Mouse (Mus musculus) gastrocnemius, adult 18-20 months (tissue): ENCODE results near the gene Thap12. TPM values are rescaled to one million over a fixed set of nuclear protein-coding genes. Genes with fewer than 3 reads are reported as not detected.

Experiments
- DNase-seq: peaks from one replicate; pipeline ENCODE4 v3.0.0; 2021; ENCODE audit warnings: low spot score
- total RNA-seq, 2 experiments: library from RNA; stranded (reverse); gene quantifications; 2 replicates each; pipeline ENCODE4 v1.2.3; 2021

Gene Thap12
- total RNA-seq, 2 experiments from 2014 or later: 125 to 134 TPM

GRCm38 (mm10) chr7:98694046-98694445 lies 8.9 kb upstream of the Thap12 start:
- DNase-seq: no peak

DNA sequence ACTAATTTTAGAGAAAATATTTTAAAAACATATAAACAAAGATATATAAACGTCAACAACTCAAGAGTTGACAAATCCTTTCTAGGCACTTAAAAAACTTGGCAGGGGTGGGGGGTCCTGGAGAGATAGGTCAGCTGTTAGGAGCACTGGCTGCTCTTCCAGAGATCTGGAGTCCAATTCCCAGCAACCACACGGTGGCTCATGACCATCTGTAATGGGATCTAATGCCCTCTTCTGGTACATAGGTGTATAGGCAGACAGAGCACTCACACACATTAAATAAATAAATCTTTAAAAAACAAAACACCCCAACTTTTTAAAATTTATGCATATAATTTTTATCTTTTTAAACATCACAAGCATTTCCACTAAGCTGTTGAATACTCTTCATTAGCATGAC lies 5.4 kb upstream of the Thap12 start:
- DNase-seq: peak; percentile 15

GRCm38 (mm10) chr7:98698041-98698440 lies 4.9 kb upstream of the Thap12 start:
- no peak for DNase-seq

GRCm38 (mm10) chr7:98698590-98698989 lies 4.3 kb upstream of the Thap12 start:
- DNase-seq: no peak

- no peak for DNase-seq
Observed at GRCm38 (mm10) chr7:98701771-98702170, 1.1 kb upstream of the Thap12 start.

DNA sequence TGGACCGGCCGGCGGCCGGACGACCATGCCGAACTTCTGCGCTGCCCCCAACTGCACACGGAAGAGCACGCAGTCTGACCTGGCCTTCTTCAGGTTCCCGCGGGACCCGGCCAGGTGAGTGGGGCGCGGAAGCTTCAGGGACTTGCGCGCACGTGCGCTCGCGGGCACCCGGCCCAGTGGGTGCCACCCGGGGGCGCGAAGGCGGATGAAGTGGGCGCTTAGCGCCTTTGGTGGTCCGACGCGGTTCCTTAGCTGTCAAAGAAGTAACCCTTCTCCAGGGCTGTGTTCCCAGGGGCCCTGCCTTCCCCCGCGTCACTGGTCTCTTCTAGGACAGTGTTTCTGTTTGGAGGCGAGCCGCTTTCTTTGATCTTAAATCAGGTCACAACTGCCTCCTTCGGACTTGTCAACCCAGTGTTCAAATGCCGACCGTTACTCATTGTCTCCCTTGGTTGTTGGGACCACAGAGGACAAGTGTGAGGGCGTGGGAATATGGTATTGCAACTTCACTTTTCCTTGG lies 520 bp downstream of the Thap12 start:
- DNase-seq: peak; percentile 17

GRCm38 (mm10) chr7:98704276-98704675 lies 1.4 kb downstream of the Thap12 start:
- DNase-seq: no peak

DNA sequence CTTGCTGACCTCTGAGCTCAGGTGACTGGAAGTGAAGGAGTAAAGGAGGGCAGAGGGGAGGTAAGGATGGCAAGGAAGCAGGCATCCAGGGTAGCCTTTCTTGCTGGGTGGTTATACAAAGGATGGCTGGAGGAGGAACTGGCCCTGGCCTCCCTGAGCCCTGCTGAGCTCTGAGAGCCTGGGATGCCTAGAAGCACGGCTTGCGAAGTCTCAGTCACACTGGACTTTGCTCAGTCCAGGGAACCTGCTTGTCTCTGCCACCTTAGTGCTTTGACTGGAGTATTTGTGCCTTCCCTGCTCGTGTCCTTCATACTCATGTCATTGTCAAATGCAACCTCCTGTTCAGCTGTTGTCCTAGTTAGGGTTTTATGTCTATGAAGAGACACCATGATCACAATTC lies 10.8 kb downstream of the Thap12 start:
- no peak for DNase-seq

GRCm38 (mm10) chr7:98717438-98717837 lies 14.5 kb downstream of the Thap12 start:
- no peak for DNase-seq

DNA sequence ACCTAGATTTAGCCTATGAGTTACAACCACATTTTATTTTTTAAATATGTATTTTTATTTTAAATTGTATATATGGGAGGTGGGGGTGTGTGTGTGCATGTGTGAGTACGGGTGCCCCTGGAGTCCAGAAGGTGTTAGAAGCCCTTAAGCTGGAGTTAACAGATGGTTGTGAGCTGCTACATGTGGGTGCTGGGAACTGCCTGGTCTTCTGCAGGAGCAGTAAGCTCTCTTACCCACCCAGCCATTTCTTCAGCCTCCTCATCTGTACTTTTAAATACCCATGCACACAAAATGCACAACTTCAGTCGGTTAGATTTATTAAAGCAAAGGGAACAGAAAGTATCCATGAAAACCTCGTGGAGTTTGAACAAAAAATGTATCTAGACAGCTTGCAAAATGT lies 16.9 kb downstream of the Thap12 start:
- DNase-seq: no peak

- no peak for DNase-seq
Observed at GRCm38 (mm10) chr7:98720731-98721130, 17.8 kb downstream of the Thap12 start.

DNA sequence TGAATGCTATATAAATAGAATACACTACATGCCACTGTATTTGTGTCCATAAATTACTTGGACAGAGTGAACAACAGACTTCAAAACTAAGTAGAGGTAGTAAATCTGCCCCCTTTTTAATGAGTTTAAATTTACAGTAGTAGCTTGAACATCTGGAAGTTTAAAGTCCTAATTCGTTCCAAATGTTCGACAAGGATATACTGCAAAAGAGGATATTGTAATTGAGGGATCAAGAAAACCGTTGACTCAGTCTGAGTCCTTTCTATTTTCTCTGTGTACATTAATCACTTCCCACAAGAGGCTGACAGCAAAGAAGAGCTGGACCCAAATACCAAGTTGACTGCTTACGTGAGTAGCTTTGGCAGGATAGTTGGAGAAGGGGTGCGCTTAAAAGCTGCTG lies 18.3 kb downstream of the Thap12 start:
- DNase-seq: no peak

DNA sequence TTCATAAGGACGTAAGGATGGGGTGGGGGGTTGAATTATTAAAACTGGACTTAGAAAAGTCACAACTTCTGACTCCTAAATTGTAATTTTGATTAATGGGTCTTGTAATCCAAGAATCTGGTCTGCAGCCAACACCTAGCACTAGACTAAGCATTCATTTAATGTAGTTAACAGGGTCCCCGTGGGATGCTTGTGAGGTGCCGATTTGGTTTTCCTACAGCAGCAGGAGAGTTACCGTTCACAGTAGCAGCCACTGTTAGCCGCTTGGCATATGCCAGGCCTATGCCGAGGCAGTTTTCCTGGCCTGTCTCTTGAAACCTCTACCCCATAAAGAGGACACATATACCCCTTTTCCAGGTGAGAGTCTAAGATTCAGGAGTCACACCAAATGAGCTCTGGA lies 18.7 kb downstream of the Thap12 start:
- no peak for DNase-seq

GRCm38 (mm10) chr7:98725686-98726195 lies 22.8 kb downstream of the Thap12 start:
- DNase-seq: no peak

GRCm38 (mm10) chr7:98727986-98728385 lies 25.1 kb downstream of the Thap12 start:
- DNase-seq: no peak

DNA sequence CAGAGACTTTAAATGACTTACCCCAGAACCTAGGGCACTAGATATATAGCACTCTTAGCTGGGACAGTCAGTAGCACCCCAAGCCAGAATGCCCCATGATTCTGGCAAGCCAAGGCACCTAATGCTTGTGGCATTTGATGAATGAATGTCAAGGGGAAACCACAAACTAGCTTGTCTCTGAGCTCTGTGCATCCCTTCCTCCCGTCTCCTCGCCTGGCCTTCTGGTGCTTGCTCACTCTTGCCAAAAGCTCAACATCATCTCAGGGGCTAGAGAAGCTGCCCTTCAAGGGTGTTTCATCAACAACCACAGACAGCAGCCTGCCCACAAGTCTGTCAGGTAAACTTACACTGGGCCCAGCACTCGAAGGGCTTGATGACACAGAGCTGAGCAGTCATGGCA lies 25.6 kb downstream of the Thap12 start:
- DNase-seq: no peak

- DNase-seq: no peak
Observed at GRCm38 (mm10) chr7:98729661-98730271, 26.9 kb downstream of the Thap12 start.

- no peak for DNase-seq
Observed at GRCm38 (mm10) chr7:98733958-98734357, 31.1 kb downstream of the Thap12 start.

- DNase-seq: peak; percentile 29
Observed at GRCm38 (mm10) chr7:98734876-98735275, 32.0 kb downstream of the Thap12 start.

DNA sequence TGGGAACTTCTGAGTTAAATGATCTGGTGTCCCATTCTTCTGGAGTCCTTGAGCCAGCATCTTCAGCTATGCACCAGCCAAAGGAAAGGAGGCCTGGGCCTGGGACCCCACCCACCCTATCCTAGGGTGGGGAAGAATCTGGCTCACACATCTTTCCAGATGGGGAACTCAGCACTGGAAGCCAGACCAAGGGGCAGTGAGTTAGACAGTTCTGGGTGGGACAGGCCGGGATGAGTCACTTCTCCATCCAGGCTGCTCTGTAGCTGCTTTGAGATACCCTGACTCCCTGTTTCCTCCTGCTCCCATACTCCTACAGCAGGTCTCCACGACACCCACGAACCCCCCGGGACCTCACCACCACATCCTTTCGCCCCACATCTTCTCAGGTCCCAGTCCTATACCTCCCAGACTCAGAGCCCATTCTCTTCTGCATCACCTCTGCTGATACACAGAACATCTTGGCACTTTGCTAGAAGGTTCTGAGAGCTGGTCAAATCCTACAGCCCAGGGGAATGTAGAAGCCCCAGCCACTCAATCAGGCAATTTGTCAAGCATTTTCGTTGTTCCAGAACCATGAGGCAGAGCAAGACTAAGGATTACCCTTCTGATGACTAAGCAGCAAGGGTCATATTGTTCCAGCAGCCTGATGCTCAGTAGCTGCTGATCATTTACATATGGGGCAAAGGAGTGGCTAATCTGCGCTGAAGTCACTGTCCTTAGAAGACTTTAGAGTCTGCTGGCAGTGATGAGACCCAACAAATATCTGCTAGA lies 34.1 kb downstream of the Thap12 start:
- DNase-seq: peak; percentile 40

GRCm38 (mm10) chr7:98740363-98740762 lies 37.5 kb downstream of the Thap12 start:
- DNase-seq: no peak

DNA sequence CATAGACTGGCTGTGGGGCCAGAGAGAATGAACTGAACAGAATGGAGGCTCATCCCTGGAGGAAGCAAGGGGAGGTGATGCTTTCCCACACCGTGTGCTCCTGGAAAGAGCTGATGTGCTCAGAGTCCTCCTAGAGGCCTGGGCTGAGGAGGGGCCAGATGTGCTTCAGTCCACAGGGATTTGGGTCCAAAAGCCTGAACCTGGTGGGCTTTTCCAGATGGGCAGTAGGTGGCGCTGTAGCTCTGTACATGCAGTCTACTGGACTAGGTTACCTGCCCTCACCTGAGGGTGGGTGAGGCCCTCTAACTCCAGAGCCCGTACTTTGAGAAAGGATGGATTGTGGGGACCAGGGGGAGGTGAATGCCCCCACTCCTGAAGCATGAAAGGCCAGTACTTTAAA lies 40.4 kb downstream of the Thap12 start:
- peak; percentile 62 for DNase-seq

GRCm38 (mm10) chr7:98750404-98750803 lies 47.5 kb downstream of the Thap12 start:
- no peak for DNase-seq
